Mouse (Mus musculus) MEL (cell line): Measurements from ENCODE around the gene Itpr2.

Source experiments
- CTCF ChIP-seq, 3 experiments: IDR thresholded peaks in 2 of 3; conservative IDR thresholded peaks in 1 of 3; 2 replicates each; pipeline ENCODE4 v1.5.1; 2011 to 2012; ENCODE audit warnings: low read length in 3 of 3, low read depth in 2 of 3, mild to moderate bottlenecking in 2 of 3, improper control_type of control experiment in 1 of 3, inconsistent platforms in 1 of 3, mixed read lengths in 1 of 3, moderate library complexity in 1 of 3; ENCODE audit not compliant: control insufficient read depth in 1 of 3, insufficient read depth in 1 of 3, poor library complexity in 1 of 3, severe bottlenecking in 1 of 3
- E2F4 ChIP-seq: IDR thresholded peaks from 2 replicates; pipeline ENCODE4 v1.6.1; 2011; ENCODE audit warnings: low read depth, low read length, improper control_type of control experiment, borderline replicate concordance
- ELF1 ChIP-seq: IDR thresholded peaks from 2 replicates; pipeline ENCODE4 v1.6.1; 2014; ENCODE audit warnings: low read depth, mild to moderate bottlenecking, inconsistent platforms, low read length, improper control_type of control experiment, moderate library complexity
- EP300 ChIP-seq, 2 experiments: IDR thresholded peaks; 2 replicates each; pipeline ENCODE4 v1.6.1; 2011; ENCODE audit warnings: improper control_type of control experiment in 2 of 2, low read length in 2 of 2, low read depth in 1 of 2, mild to moderate bottlenecking in 1 of 2
- GABPA ChIP-seq: IDR thresholded peaks from 2 replicates; pipeline ENCODE4 v1.6.1; 2012; ENCODE audit warnings: low read depth, mild to moderate bottlenecking, inconsistent platforms, low read length, improper control_type of control experiment, moderate library complexity
- KAT2A ChIP-seq: conservative IDR thresholded peaks from 2 replicates; pipeline ENCODE4 v1.6.1; 2012; ENCODE audit warnings: low read depth, low read length, improper control_type of control experiment, inconsistent platforms
- POLR2A ChIP-seq, 2 experiments: IDR thresholded peaks; 2 replicates each; pipeline ENCODE4 v1.6.1; 2011 to 2012; ENCODE audit warnings: low read length in 2 of 2, mild to moderate bottlenecking in 2 of 2, control low read depth in 1 of 2, improper control_type of control experiment in 1 of 2, low read depth in 1 of 2, moderate library complexity in 1 of 2; ENCODE audit not compliant: control insufficient read depth in 1 of 2, insufficient read depth in 1 of 2, poor library complexity in 1 of 2
- SIN3A ChIP-seq: IDR thresholded peaks from 2 replicates; pipeline ENCODE4 v1.6.1; 2012; ENCODE audit warnings: low read length, improper control_type of control experiment, inconsistent platforms
- SMC3 ChIP-seq: IDR thresholded peaks from 2 replicates; pipeline ENCODE4 v1.6.1; 2011; ENCODE audit warnings: low read depth, low read length, improper control_type of control experiment

DNA sequence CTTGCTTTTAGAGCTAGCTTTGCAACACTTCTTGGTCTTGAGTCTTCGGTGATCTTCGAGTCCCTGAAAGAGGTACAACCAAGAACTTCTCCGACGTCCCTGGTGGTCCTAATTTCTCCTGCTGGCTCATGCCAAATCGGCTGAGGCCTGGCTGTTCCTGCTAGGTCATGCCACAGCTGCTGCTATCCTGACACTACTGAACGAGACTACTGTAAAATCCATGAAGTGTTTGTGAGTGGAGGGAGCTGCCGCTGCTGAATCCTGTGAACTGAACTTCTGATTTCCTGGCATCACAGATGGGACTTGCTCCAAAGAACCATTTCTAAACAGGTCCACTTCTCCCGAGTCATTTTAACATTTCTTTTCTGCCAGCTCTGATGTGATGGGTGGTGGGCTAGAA is 11.4 kb upstream of the Itpr2 start:
- no peak for TF ChIP-seq E2F4
- TF ChIP-seq GABPA, result no peak
- TF ChIP-seq SIN3A, result no peak
- no peak for TF ChIP-seq ELF1
- TF ChIP-seq CTCF (IDR thresholded peaks at IDR 0.05 in 2 of 3, conservative IDR thresholded peaks at IDR 0.05 in 1 of 3; ENCODE audit: control insufficient read depth in 1 of 3, insufficient read depth in 1 of 3, low read depth in 2 of 3, low read length in 3 of 3, poor library complexity in 1 of 3, severe bottlenecking in 1 of 3), result no peak
- no peak for TF ChIP-seq KAT2A
- TF ChIP-seq SMC3, result no peak
- no peak for TF ChIP-seq EP300 (IDR thresholded peaks at IDR 0.05; ENCODE audit: low read depth in 1 of 2, low read length in 2 of 2)
- no peak for TF ChIP-seq POLR2A (IDR thresholded peaks at IDR 0.05; ENCODE audit: control insufficient read depth in 1 of 2, insufficient read depth in 1 of 2, low read depth in 1 of 2, low read length in 2 of 2, poor library complexity in 1 of 2)
